Comparison of ENCODE assay signal across 8 mouse cellular contexts in the genomic region with DNA sequence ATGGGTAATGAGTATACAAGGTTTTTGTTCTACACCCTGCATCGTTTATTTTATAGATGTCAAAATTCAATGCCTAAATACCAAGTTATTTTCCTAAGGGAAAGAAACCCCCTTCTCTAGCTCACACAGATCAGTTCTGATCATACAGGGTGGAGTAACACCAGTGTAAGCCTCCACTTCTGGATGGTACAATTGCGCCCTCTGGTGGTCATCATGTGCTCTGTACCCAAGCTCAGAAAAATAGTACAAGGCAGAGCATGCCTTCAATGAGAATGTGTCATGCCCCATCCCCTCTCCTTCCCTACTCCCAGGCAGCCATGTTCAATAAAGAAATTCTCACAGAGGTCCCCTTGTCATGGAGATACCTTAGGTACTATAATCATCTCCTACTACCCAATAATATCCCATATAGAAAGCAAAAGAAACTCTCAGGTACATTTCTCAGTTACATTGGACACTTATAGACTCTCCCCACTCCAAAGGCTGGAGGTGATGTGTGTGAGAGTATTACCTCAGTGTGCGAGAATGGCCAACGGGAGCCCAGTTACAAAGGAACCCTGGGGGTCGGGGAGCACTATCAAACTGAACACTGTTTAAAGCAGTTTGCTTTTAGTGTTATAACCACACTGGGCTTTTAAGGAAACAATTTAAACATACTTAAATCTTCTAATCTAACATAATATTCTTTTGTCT. TPM values are rescaled to one million over a fixed set of nuclear protein-coding genes. Genes with fewer than 3 reads are reported as not detected.
DNase-seq lines count a peak whose midpoint lies in the region; ATAC-seq lines count a peak whose summit lies in the region.

No protein-coding gene starts in this region.

- no peaks in the 10 kb centered on the region for H3K36me3 ChIP-seq in intestine, embryonic 14.5 days (ENCODE audit: control insufficient read depth, insufficient read depth, low read length)

- DNase-seq in 3T3-L1 (ENCODE audit: low read depth, low spot score), result peak; percentile 94
- DNase-seq in embryo, embryonic 10 days (ENCODE audit: low spot score), result peak; percentile 95
- DNase-seq in gastrocnemius, adult 8-10 months (ENCODE audit: low spot score in 2 of 2), result peak; percentile 31 to 37
- DNase-seq in intestine, embryonic 14.5 days (ENCODE audit: low spot score), result peak; percentile 84
- peak; percentile 26 to 40 for DNase-seq in left cerebral cortex, adult 8-10 months (ENCODE audit: low spot score in 2 of 2)
- DNase-seq in right cerebral cortex, postnatal 4 days, result peak; percentile 78

- WGBS in intestine, embryonic 14.5 days, result 22% methylated on average over 5 of the region's 5 CpGs

- H3K9me3 ChIP-seq in intestine, embryonic 14.5 days (ENCODE audit: control insufficient read depth, low read length), result no peaks in the 10 kb centered on the region

- H3K4me3 ChIP-seq in intestine, embryonic 14.5 days (ENCODE audit: low read depth, low read length), result no peak overlapping the region

- no peak overlapping the region for H3K9ac ChIP-seq in intestine, embryonic 14.5 days (ENCODE audit: low read length)

- ATAC-seq in activated CD4-positive, CD25-positive, alpha-beta regulatory T cell, adult 4 months, result peak; percentile 73
- ATAC-seq in intestine, embryonic 14.5 days (replicated peaks; ENCODE audit: low FRiP score, low TSS enrichment, low read depth), result peak; percentile 81
- ATAC-seq in megakaryocyte, adult 5-6 weeks (ENCODE audit: poor library complexity, severe bottlenecking), result peak; percentile 92

- H3K4me1 ChIP-seq in intestine, embryonic 14.5 days (replicated peaks; ENCODE audit: control insufficient read depth, insufficient read depth, low read length), result no peaks in the 10 kb centered on the region

- no peaks in the 10 kb centered on the region for H3K27me3 ChIP-seq in intestine, embryonic 14.5 days (replicated peaks; ENCODE audit: control insufficient read depth, insufficient read depth, low read length)

- no peak overlapping the region for H3K4me2 ChIP-seq in intestine, embryonic 14.5 days (ENCODE audit: low read length)

- H3K27ac ChIP-seq in intestine, embryonic 14.5 days (ENCODE audit: low read depth), result no peak overlapping the region

RNA-seq across cellular contexts. Expression of a gene that starts 47.2 kb away (rescaled TPM):
- 100 to 1,000 TPM; 504 to 528 TPM for polyA plus RNA-seq in activated CD4-positive, CD25-positive, alpha-beta regulatory T cell, adult 4 months (2017; shearing (Covaris generic))
- 10 to 100 TPM; 59.4 to 67.8 (median 61.6) TPM for total RNA-seq in gastrocnemius, adult 8-10 months (2022)
- polyA plus RNA-seq in intestine, embryonic 14.5 days (2014; fragmentation: Nextera tagmentation; extraction: Ambion mirVana), result 371 and 397 TPM in 2 replicates
- total RNA-seq in left cerebral cortex, adult 8-10 months (2022), result 100 to 1,000 TPM; 108 to 122 (median 115) TPM
- total RNA-seq in megakaryocyte, adult 5-6 weeks (2015), result 209 and 219 TPM in 2 replicates
- total RNA-seq in megakaryocyte, adult 5-6 weeks (2017), result 145 TPM in 2 replicates

Comparison
In these comparisons a context has a peak if more than half of its experiments do, and no peak if none do; other contexts are left out.
1. DNase-seq: peak in every context shown above with its lines; median percentile 95 in embryo, embryonic 10 days; 94 in 3T3-L1; 84 in intestine, embryonic 14.5 days; 78 in right cerebral cortex, postnatal 4 days; 34 in gastrocnemius, adult 8-10 months; 33 in left cerebral cortex, adult 8-10 months.